ENCODE assay signal across 9 mouse cellular contexts in the genomic region with DNA sequence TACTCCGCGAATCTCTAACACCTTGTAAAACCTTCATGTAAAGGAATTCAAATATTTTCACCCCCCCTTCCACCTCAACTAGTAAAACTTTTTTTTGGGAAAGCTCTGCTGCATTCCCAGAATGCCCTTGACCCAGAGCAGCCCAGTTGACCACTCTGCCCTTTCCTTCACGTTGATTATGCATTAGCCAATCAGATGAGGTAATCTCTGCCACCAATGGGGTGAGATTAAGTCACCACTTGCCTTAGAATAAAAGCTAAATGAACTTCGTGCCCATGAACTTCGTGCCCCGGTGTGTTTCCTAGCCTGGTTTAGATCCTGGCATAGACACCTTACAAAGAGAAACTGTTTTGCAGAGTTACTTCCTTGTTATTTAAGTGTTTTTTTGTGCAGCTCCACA. TPM values are rescaled to one million over a fixed set of nuclear protein-coding genes. Genes with fewer than 3 reads are reported as not detected.
DNase-seq lines count a peak whose midpoint lies in the region; ATAC-seq and TF ChIP-seq lines count a peak whose summit lies in the region.
"Had no signal": no experiment of that assay in that cellular context is flagged by ENCODE, and none has a peak within 500 bp of the region (broad histone marks: within the 10 kb centered on the region; RNA-seq: fewer than 3 reads in every experiment).

No protein-coding gene starts in this region.

- no peak for ATAC-seq in embryonic facial prominence, embryonic 12.5 days (ENCODE audit: insufficient number of reproducible peaks, insufficient read depth, low FRiP score, low TSS enrichment)
- ATAC-seq in intestine, embryonic 14.5 days (replicated peaks; ENCODE audit: low FRiP score, low TSS enrichment, low read depth) = peak; percentile 20; the same call in 1 of the 2 replicates
- no peak for ATAC-seq in lung, embryonic 14.5 days (ENCODE audit: insufficient read depth)
- no peak for ATAC-seq in stomach, embryonic 16.5 days (ENCODE audit: insufficient read depth, low FRiP score)

- peaks cover 3% of the 10 kb centered on the region; the same call in 1 of the 2 replicates for H3K4me1 ChIP-seq in embryonic facial prominence, embryonic 12.5 days
- peaks cover 9% of the 10 kb centered on the region for H3K4me1 ChIP-seq in intestine, embryonic 14.5 days (replicated peaks; ENCODE audit: control insufficient read depth, insufficient read depth, low read length)
- H3K4me1 ChIP-seq in lung, embryonic 14.5 days (ENCODE audit: insufficient read depth) = peaks cover 5% of the 10 kb centered on the region
- 0 out of 2 replicates have a peak, but pooled peaks cover 2% of the 10 kb centered on the region for H3K4me1 ChIP-seq in stomach, embryonic 16.5 days (ENCODE audit: control insufficient read depth, insufficient read depth, low read length)

- DNase-seq in heart, adult 18-20 months = peak; percentile 53 to 59
- DNase-seq in heart, adult 8-10 months (ENCODE audit: low spot score) = no peak
- no peak for DNase-seq in intestine, embryonic 14.5 days (ENCODE audit: low spot score)
- DNase-seq in lung, embryonic 14.5 days = no peak
- DNase-seq in spleen, postnatal 36 days (ENCODE audit: low spot score in 2 of 2) = no peak
- DNase-seq in ovary, postnatal 14 days (ENCODE audit: low spot score) = no peak

- no peak for TF ChIP-seq CTCF in lung, embryonic 14.5 days (IDR thresholded peaks at IDR 0.05; ENCODE audit: low read depth)

- H3K36me3 ChIP-seq in embryonic facial prominence, embryonic 12.5 days = no peaks in the 10 kb centered on the region
- no peaks in the 10 kb centered on the region for H3K36me3 ChIP-seq in intestine, embryonic 14.5 days (ENCODE audit: control insufficient read depth, insufficient read depth, low read length)
- no peaks in the 10 kb centered on the region for H3K36me3 ChIP-seq in lung, embryonic 14.5 days (ENCODE audit: insufficient read depth)
- no peaks in the 10 kb centered on the region for H3K36me3 ChIP-seq in stomach, embryonic 16.5 days (ENCODE audit: control insufficient read depth, insufficient read depth, low read length)

- no peak overlapping the region for H3K27ac ChIP-seq in embryonic facial prominence, embryonic 12.5 days
- H3K27ac ChIP-seq in intestine, embryonic 14.5 days (ENCODE audit: low read depth) = peak overlapping the region; percentile 90; the same call in 1 of the 2 replicates
- peak overlapping the region; percentile 89; the same call in 1 of the 2 replicates for H3K27ac ChIP-seq in lung, embryonic 14.5 days (ENCODE audit: low read depth)
- peak overlapping the region; percentile 93; the same call in 1 of the 2 replicates for H3K27ac ChIP-seq in stomach, embryonic 16.5 days (ENCODE audit: low read length)

- H3K27me3 ChIP-seq in embryonic facial prominence, embryonic 12.5 days = no peaks in the 10 kb centered on the region
- no peaks in the 10 kb centered on the region for H3K27me3 ChIP-seq in intestine, embryonic 14.5 days (replicated peaks; ENCODE audit: control insufficient read depth, insufficient read depth, low read length)
- no peaks in the 10 kb centered on the region for H3K27me3 ChIP-seq in lung, embryonic 14.5 days (ENCODE audit: insufficient read depth, low read length)
- no peaks in the 10 kb centered on the region for H3K27me3 ChIP-seq in stomach, embryonic 16.5 days (ENCODE audit: control insufficient read depth, insufficient read depth, low read length)

- no peak overlapping the region for H3K9ac ChIP-seq in embryonic facial prominence, embryonic 12.5 days
- peak overlapping the region; percentile 88 for H3K9ac ChIP-seq in intestine, embryonic 14.5 days (ENCODE audit: low read length)
- H3K9ac ChIP-seq in lung, embryonic 14.5 days = peak overlapping the region; percentile 77
- peak overlapping the region; percentile 41; the same call in 1 of the 2 replicates for H3K9ac ChIP-seq in stomach, embryonic 16.5 days (ENCODE audit: low read length)

- 53% methylated on average over 6 of the region's 6 CpGs for WGBS in embryonic facial prominence, embryonic 12.5 days
- 46% methylated on average over 6 of the region's 6 CpGs for WGBS in intestine, embryonic 14.5 days
- WGBS in lung, embryonic 14.5 days = 39% methylated on average over 6 of the region's 6 CpGs
- WGBS in stomach, embryonic 16.5 days = 42% methylated on average over 6 of the region's 6 CpGs

- H3K9me3 ChIP-seq in embryonic facial prominence, embryonic 12.5 days = 0 out of 2 replicates have a peak, but pooled peaks cover 3% of the 10 kb centered on the region
- no peaks in the 10 kb centered on the region for H3K9me3 ChIP-seq in intestine, embryonic 14.5 days (ENCODE audit: control insufficient read depth, low read length)
- H3K9me3 ChIP-seq in lung, embryonic 14.5 days (ENCODE audit: low read depth, low read length) = no peaks in the 10 kb centered on the region
- peaks cover 3% of the 10 kb centered on the region; the same call in 1 of the 2 replicates for H3K9me3 ChIP-seq in stomach, embryonic 16.5 days (replicated peaks; ENCODE audit: control insufficient read depth, low read length)

- peak overlapping the region; percentile 73 for H3K4me3 ChIP-seq in embryonic facial prominence, embryonic 12.5 days
- H3K4me3 ChIP-seq in intestine, embryonic 14.5 days (ENCODE audit: low read depth, low read length) = peak overlapping the region; percentile 95
- peak overlapping the region; percentile 70 for H3K4me3 ChIP-seq in lung, embryonic 14.5 days (ENCODE audit: low read depth, low read length)
- peak overlapping the region; percentile 76 for H3K4me3 ChIP-seq in stomach, embryonic 16.5 days (replicated peaks; ENCODE audit: low read length)

- peak overlapping the region; percentile 70 for H3K4me2 ChIP-seq in embryonic facial prominence, embryonic 12.5 days (replicated peaks)
- H3K4me2 ChIP-seq in intestine, embryonic 14.5 days (ENCODE audit: low read length) = peak overlapping the region; percentile 94
- peak overlapping the region; percentile 68 for H3K4me2 ChIP-seq in lung, embryonic 14.5 days
- peak overlapping the region; percentile 52 for H3K4me2 ChIP-seq in stomach, embryonic 16.5 days (ENCODE audit: low read depth, low read length)

RNA-seq across cellular contexts. Expression of a gene that starts 20.6 kb away (rescaled TPM):
- not detected for total RNA-seq in heart, adult 18-20 months (2021)
- not detected for total RNA-seq in heart, adult 8-10 months (2022)
- not detected in 2 replicates for polyA plus RNA-seq in embryonic facial prominence, embryonic 12.5 days (2016; fragmentation: Nextera tagmentation; extraction: Ambion mirVana)
- polyA plus RNA-seq in intestine, embryonic 14.5 days (2014; fragmentation: Nextera tagmentation; extraction: Ambion mirVana) = not detected in 2 replicates
- not detected in 2 replicates for polyA plus RNA-seq in lung, embryonic 14.5 days (2014; fragmentation: Nextera tagmentation; extraction: Ambion mirVana)
- 0.54 and 0.83 TPM in 2 replicates for polyA plus RNA-seq in stomach, embryonic 16.5 days (2015; fragmentation: Nextera tagmentation; extraction: Ambion mirVana)
- total RNA-seq: adrenal gland, postnatal 36 days had no signal

RNA-seq across cellular contexts. Expression of a gene that starts 31.5 kb away (rescaled TPM):
- 100 to 1,000 TPM; 143 to 147 TPM for total RNA-seq in heart, adult 18-20 months (2021)
- 100 to 1,000 TPM; 121 to 145 (median 138) TPM for total RNA-seq in heart, adult 8-10 months (2022)
- polyA plus RNA-seq in embryonic facial prominence, embryonic 12.5 days (2016; fragmentation: Nextera tagmentation; extraction: Ambion mirVana) = 651 and 669 TPM in 2 replicates
- 632 and 704 TPM in 2 replicates for polyA plus RNA-seq in intestine, embryonic 14.5 days (2014; fragmentation: Nextera tagmentation; extraction: Ambion mirVana)
- 690 and 693 TPM in 2 replicates for polyA plus RNA-seq in lung, embryonic 14.5 days (2014; fragmentation: Nextera tagmentation; extraction: Ambion mirVana)
- polyA plus RNA-seq in stomach, embryonic 16.5 days (2015; fragmentation: Nextera tagmentation; extraction: Ambion mirVana) = 710 and 730 TPM in 2 replicates

RNA-seq across cellular contexts. Expression of a gene that starts 41.4 kb away (rescaled TPM):
- not detected for total RNA-seq in heart, adult 18-20 months (2021)
- total RNA-seq in heart, adult 8-10 months (2022) = not detected
- polyA plus RNA-seq in embryonic facial prominence, embryonic 12.5 days (2016; fragmentation: Nextera tagmentation; extraction: Ambion mirVana) = not detected in 2 replicates
- polyA plus RNA-seq in intestine, embryonic 14.5 days (2014; fragmentation: Nextera tagmentation; extraction: Ambion mirVana) = 3.8 TPM in 1 of 2 replicates, not detected in the other
- not detected in 2 replicates for polyA plus RNA-seq in lung, embryonic 14.5 days (2014; fragmentation: Nextera tagmentation; extraction: Ambion mirVana)
- 406 and 529 TPM in 2 replicates for polyA plus RNA-seq in stomach, embryonic 16.5 days (2015; fragmentation: Nextera tagmentation; extraction: Ambion mirVana)
- total RNA-seq: adrenal gland, postnatal 36 days had no signal

Comparison
In these comparisons a context has a peak if more than half of its experiments do, and no peak if none do; other contexts are left out.
1. DNase-seq: peak in heart, adult 18-20 months (2 of 2); none in heart, adult 8-10 months (single experiment), intestine, embryonic 14.5 days (single experiment), lung, embryonic 14.5 days (single experiment), spleen, postnatal 36 days (0 of 2) and ovary, postnatal 14 days (single experiment).
2. RNA of a gene that starts 41.4 kb away (polyA plus RNA-seq): 406 to 529 TPM in stomach, embryonic 16.5 days; 3.8 TPM in intestine, embryonic 14.5 days, not detected in lung, embryonic 14.5 days and not detected in embryonic facial prominence, embryonic 12.5 days; every median in the first group is over 10 times any median in the second.
3. Peak in every context shown above with its lines, with median percentiles within 50 percentile points of each other: H3K4me2 ChIP-seq and H3K4me3 ChIP-seq.